Mouse (Mus musculus) heart, embryonic 13.5 days (tissue): ENCODE data around the gene Il17a. TPM values are rescaled to one million over a fixed set of nuclear protein-coding genes. Genes with fewer than 3 reads are reported as not detected.
A peak's percentile ranks its signal among the peaks of the same experiment; 100 is the strongest.
"Not testable (repeated sequence)": the region's sequence is repeated elsewhere in the genome, so short reads cannot be mapped to it uniquely, and the experiment has no call there.

Experiments
- ATAC-seq: fragments of 200-750 bp; cut with Nextera tagmentation; 2 replicates; pipeline ENCODE4 v1.8.0; 2017; ENCODE audit warnings: moderate TSS enrichment; ENCODE audit not compliant: insufficient number of reproducible peaks, low FRiP score, low TSS enrichment; ENCODE audit errors: extremely low read depth
- H3K27ac ChIP-seq: fragments of 300-500 bp; sonication (generic); replicated peaks from 2 replicates; pipeline ENCODE4 v1.5.1; 2015; ENCODE audit warnings: moderate library complexity, mild to moderate bottlenecking, inconsistent platforms
- H3K27me3 ChIP-seq: fragments of 300-500 bp; sonication (generic); replicated peaks from 2 replicates; pipeline ENCODE4 v1.6.1; 2015; ENCODE audit warnings: mild to moderate bottlenecking, inconsistent platforms
- H3K36me3 ChIP-seq: fragments of 300-500 bp; sonication (generic); 2 replicates; pipeline ENCODE4 v1.6.1; 2015; ENCODE audit warnings: mild to moderate bottlenecking, inconsistent platforms
- H3K4me1 ChIP-seq: fragments of 300-500 bp; sonication (generic); 2 replicates; pipeline ENCODE4 v1.6.1; 2015; ENCODE audit warnings: inconsistent platforms
- H3K4me2 ChIP-seq: fragments of 300-500 bp; sonication (generic); 2 replicates; pipeline ENCODE4 v1.6.1; 2015; ENCODE audit warnings: inconsistent platforms, mild to moderate bottlenecking, moderate library complexity
- H3K4me3 ChIP-seq: fragments of 300-500 bp; sonication (generic); 2 replicates; pipeline ENCODE4 v1.5.1; 2015; ENCODE audit warnings: moderate library complexity, mild to moderate bottlenecking, inconsistent platforms
- H3K9ac ChIP-seq: fragments of 300-500 bp; sonication (generic); 2 replicates; pipeline ENCODE4 v1.6.1; 2015; ENCODE audit warnings: inconsistent platforms, mild to moderate bottlenecking, moderate library complexity
- H3K9me3 ChIP-seq: fragments of 300-500 bp; sonication (generic); 2 replicates; pipeline ENCODE4 v1.6.1; 2016; ENCODE audit warnings: inconsistent platforms
- WGBS: fragments of 180-500 bp; shearing (Covaris S2); methylation state at CpG from one replicate; pipeline ENCODE4 v1.1.7; 2015; ENCODE audit warnings: mixed read lengths; 5-methylcytosine and 5-hydroxymethylcytosine counted together
- microRNA counts: library from miRNA; unstranded; fragments of <30 nt; microRNA quantifications from one replicate; lab custom pipeline; 2016
- microRNA-seq: library from miRNA; unstranded; fragments of <30 nt; microRNA quantifications from one replicate; pipeline ENCODE4, GENCODE M21; 2016
- polyA plus RNA-seq: library from polyadenylated mRNA; unstranded; fragments of >200 nt; fragmentation: Nextera tagmentation; extraction: Ambion mirVana; gene quantifications from 2 replicates; pipeline ENCODE4 v1.2.1, GENCODE M21; 2015

The Il17a gene
- polyA plus RNA-seq, 1 experiment from 2014 or later: not detected

DNA sequence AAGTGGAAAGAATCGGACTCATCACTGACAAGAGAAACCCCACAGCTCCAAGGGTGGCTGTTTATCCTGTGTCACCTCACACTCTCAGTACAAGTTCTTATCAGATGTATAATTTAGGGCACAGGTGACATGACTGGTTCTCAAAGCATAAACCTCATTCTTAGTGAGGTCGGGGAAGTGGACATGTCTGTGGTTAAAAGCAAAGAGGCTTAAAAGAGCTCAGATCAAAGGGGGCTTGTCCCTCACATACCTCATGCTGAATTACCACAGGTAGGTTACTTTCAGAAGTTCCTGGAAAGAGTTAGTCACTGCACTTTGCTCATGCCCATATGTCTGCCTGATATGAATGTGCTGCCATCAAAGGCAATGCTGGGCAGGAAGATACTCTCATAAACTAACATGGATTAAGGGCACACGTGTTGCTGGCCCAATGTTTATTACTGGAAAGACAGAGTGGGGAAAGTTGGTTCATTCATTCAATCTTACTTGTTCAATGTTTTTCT lies 9.8 kb downstream of the Il17a start:
- WGBS: 54% methylated on average over 3 of the region's 3 CpGs
- H3K4me3 ChIP-seq: no peak overlapping the region
- no peak overlapping the region for H3K4me2 ChIP-seq
- no peaks in the 10 kb centered on the region for H3K36me3 ChIP-seq
- H3K9me3 ChIP-seq: no peaks in the 10 kb centered on the region
- H3K27ac ChIP-seq: no peak overlapping the region
- H3K4me1 ChIP-seq: no peaks in the 10 kb centered on the region
- H3K9ac ChIP-seq: no peak overlapping the region
- ATAC-seq: no peak
- H3K27me3 ChIP-seq: peaks cover 2% of the 10 kb centered on the region; the same call in 1 of the 2 replicates

GRCm38 (mm10) chr1:20754439-20754838 lies 23.7 kb downstream of the Il17a start:
- Histone ChIP-seq H3K9ac (no peak overlapping the region), H3K36me3 (no peaks in the 10 kb centered on the region), H3K4me3 (no peak overlapping the region), H3K9me3 (no peaks in the 10 kb centered on the region), H3K27me3 (no peaks in the 10 kb centered on the region), H3K27ac (no peak overlapping the region), H3K4me2 (no peak overlapping the region), H3K4me1 (no peaks in the 10 kb centered on the region)
- ATAC-seq: no peak
- WGBS: 73% methylated on average over 10 of the region's 10 CpGs

GRCm38 (mm10) chr1:20757586-20757985 lies 26.9 kb downstream of the Il17a start:
- H3K4me2 ChIP-seq: no peak overlapping the region
- no peaks in the 10 kb centered on the region for H3K9me3 ChIP-seq
- no peak for ATAC-seq
- H3K27me3 ChIP-seq: no peaks in the 10 kb centered on the region
- H3K4me3 ChIP-seq: no peak overlapping the region
- no peak overlapping the region for H3K27ac ChIP-seq
- H3K36me3 ChIP-seq: no peaks in the 10 kb centered on the region
- H3K4me1 ChIP-seq: no peaks in the 10 kb centered on the region
- no peak overlapping the region for H3K9ac ChIP-seq
- WGBS: 70% methylated on average over 3 of the region's 3 CpGs

- no peak for ATAC-seq
- Histone ChIP-seq H3K27ac (no peak overlapping the region), H3K4me1 (no peaks in the 10 kb centered on the region), H3K27me3 (no peaks in the 10 kb centered on the region), H3K9me3 (no peaks in the 10 kb centered on the region), H3K4me3 (no peak overlapping the region), H3K36me3 (no peaks in the 10 kb centered on the region), H3K9ac (no peak overlapping the region), H3K4me2 (no peak overlapping the region)
- WGBS: 67% methylated on average over 10 of the region's 10 CpGs
Observed at GRCm38 (mm10) chr1:20759799-20760198, 29.1 kb downstream of the Il17a start.

DNA sequence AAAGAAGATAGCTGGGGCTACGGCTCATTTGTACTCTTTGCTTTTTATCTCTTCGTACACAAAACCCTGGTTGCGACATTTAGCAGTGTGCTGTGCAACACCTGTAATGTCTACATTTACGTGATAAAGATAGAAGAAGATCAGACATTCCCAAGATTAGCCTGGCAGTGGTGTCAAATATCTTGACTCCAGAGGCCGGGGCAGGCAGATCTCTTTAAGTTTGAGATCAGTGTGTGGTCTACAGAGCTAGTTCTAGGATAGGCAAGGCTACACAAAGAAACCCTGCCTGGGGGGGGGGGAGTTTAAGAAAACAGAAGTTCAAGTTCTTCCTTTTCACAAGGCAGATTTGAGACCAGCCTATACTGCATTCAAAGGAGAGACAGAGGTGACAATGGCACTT lies 29.6 kb downstream of the Il17a start:
- H3K27me3 ChIP-seq: no peaks in the 10 kb centered on the region
- WGBS: 65% methylated on average over 5 of the region's 5 CpGs
- H3K9ac ChIP-seq: no peak overlapping the region
- H3K4me3 ChIP-seq: no peak overlapping the region
- no peak overlapping the region for H3K4me2 ChIP-seq
- no peak for ATAC-seq
- no peaks in the 10 kb centered on the region for H3K36me3 ChIP-seq
- no peak overlapping the region for H3K27ac ChIP-seq
- no peaks in the 10 kb centered on the region for H3K4me1 ChIP-seq
- no peaks in the 10 kb centered on the region for H3K9me3 ChIP-seq

GRCm38 (mm10) chr1:20761411-20761810 lies 30.7 kb downstream of the Il17a start:
- no peaks in the 10 kb centered on the region for H3K9me3 ChIP-seq
- no peak overlapping the region for H3K4me2 ChIP-seq
- no peak for ATAC-seq
- 79% methylated on average over 4 of the region's 4 CpGs for WGBS
- no peaks in the 10 kb centered on the region for H3K36me3 ChIP-seq
- no peak overlapping the region for H3K4me3 ChIP-seq
- H3K9ac ChIP-seq: no peak overlapping the region
- no peaks in the 10 kb centered on the region for H3K27me3 ChIP-seq
- H3K4me1 ChIP-seq: no peaks in the 10 kb centered on the region
- H3K27ac ChIP-seq: no peak overlapping the region

DNA sequence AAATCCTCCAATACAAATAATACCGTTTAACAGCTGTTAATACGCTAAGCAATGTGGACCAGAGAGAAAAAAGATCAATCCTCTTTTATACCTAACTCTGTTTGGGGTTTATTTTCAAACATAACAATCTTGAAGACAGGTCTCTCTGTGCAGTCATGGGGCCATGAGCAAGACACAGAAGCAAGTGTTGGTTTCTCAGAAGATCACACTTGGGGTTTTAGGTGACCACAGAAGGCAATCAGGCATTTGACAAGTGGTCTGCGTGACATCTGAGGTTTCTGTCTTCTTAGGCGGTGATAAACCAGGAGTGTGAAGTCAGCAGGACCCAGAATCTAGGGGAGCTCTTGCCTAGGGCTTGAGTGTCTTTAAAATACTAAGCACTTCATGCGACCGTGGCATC lies 35.8 kb downstream of the Il17a start:
- Histone ChIP-seq H3K4me1 (no peaks in the 10 kb centered on the region), H3K4me3 (no peak overlapping the region), H3K9me3 (no peaks in the 10 kb centered on the region), H3K4me2 (no peak overlapping the region), H3K27me3 (no peaks in the 10 kb centered on the region), H3K9ac (no peak overlapping the region), H3K27ac (no peak overlapping the region), H3K36me3 (no peaks in the 10 kb centered on the region)
- ATAC-seq: no peak
- 62% methylated on average over 6 of the region's 6 CpGs for WGBS

DNA sequence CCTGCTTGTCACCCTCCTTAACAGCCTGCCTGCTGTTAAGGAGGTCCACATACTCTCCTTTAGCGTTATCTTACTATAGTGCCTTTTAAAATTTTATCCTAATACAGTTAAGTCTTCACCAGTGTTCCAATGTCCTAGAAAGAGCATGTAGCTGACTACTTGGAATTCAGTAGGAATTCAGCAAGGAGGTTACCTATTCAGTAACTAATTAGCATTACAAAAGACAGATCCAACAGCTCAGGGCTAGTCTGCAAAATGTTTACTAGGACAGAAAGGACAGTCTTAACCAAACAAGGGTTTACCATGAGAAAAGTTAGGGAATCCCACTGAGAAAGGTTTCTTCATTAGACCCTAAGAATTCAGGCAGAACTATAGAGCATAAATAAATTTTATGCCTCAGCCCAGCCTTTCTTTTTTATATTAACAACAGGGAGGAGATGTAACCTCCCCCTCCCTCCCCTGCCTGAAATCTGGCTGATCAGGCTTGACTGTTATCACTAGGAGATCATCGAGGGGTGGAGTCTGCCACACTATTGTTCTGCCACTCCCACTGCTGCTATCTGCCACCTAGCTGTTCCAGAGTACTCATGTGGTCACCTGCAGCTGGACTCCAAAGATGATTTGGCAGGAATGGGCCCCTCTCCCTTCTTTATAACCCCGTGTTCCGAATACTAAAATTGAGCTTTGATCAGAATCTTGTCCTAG lies 43.5 kb downstream of the Il17a start:
- ATAC-seq, H3K27ac ChIP-seq: not testable (repeated sequence)
- WGBS: 70% methylated on average over 4 of the region's 4 CpGs

DNA sequence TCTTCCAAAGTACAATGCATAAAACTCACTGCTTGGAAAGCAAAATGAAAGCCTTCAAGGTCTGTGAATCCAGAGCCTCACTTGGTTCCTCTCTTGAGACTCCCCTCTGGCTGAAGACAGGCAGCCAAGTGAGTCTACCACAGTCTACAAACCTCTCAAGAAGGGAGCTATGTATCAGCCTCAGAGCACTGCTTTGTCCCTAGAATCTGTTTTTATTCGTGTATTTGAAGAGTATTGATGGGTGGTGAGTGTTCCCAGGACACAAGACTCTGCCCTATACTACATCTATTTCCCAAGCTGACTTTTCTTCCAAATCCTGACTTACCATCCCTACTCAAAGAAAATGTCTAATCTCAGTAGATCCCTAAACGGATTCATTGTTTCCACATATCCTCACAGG lies 47.7 kb downstream of the Il17a start:
- Histone ChIP-seq H3K4me1 (no peaks in the 10 kb centered on the region), H3K36me3 (no peaks in the 10 kb centered on the region), H3K4me3 (no peak overlapping the region), H3K27me3 (no peaks in the 10 kb centered on the region), H3K9ac (no peak overlapping the region), H3K4me2 (no peak overlapping the region), H3K9me3 (no peaks in the 10 kb centered on the region), H3K27ac (no peak overlapping the region)
- 55% methylated on average over 2 of the region's 2 CpGs for WGBS
- no peak for ATAC-seq

More for the DNA sequence above, 43.5 kb downstream of the Il17a start:
- H3K9ac ChIP-seq, H3K4me1 ChIP-seq, H3K36me3 ChIP-seq, H3K9me3 ChIP-seq, H3K4me3 ChIP-seq, H3K4me2 ChIP-seq, H3K27me3 ChIP-seq: not testable (repeated sequence)

MicroRNA genes within 50 kb of the gene (microRNA counts, 519-probe panel; counts per million panel counts)
- microRNA mmu-miR-133b (lab: Ali Mortazavi, UCI): 3,227 counts per million, percentile 68 among the panel's probes with 10 or more counts

Small RNA genes lying within 50 kb of the gene (microRNA-seq; reads per million reads assigned to microRNA genes)
- gene Mir133b: 3.5 reads per million, percentile 14 among the genes with 10 or more reads in this experiment

Other genes starting within 250 kb of the Il17a start
- 0.08 TPM in 1 of 2 replicates, not detected in the other for gene Pkhd1, start 112.8 kb upstream of the Il17a start, polyA plus RNA-seq
- gene Il17f, start 59.7 kb downstream of the Il17a start, polyA plus RNA-seq: not detected in 2 replicates
- gene Mcm3, start 89.4 kb downstream of the Il17a start, polyA plus RNA-seq: 97.6 and 106 TPM in 2 replicates
- 3.0 and 3.3 TPM in 2 replicates for gene Paqr8, start 159.7 kb downstream of the Il17a start, polyA plus RNA-seq
- 1.6 and 1.7 TPM in 2 replicates for gene Efhc1, start 220.7 kb downstream of the Il17a start, polyA plus RNA-seq